30 mouse cellular contexts compared by ENCODE assay signal in genomic region chr14:33853499-33853898, GRCm38 (mm10).
"Had no signal": no experiment of that assay in that cellular context is flagged by ENCODE, and none has a peak within 500 bp of the region (broad histone marks: within the 10 kb centered on the region; RNA-seq: fewer than 3 reads in every experiment).

No protein-coding gene starts in this region.

- H3K36me3 ChIP-seq: limb, embryonic 12.5 days; liver, embryonic 12.5 days; liver, embryonic 13.5 days; liver, embryonic 15.5 days; lung, embryonic 15.5 days; midbrain, embryonic 10.5 days; midbrain, embryonic 12.5 days; midbrain, embryonic 13.5 days; midbrain, embryonic 15.5 days; neural tube, embryonic 12.5 days; neural tube, embryonic 13.5 days had no signal

- H3K4me1 ChIP-seq: liver, embryonic 12.5 days; liver, embryonic 13.5 days; liver, embryonic 15.5 days; lung, embryonic 15.5 days; megakaryocyte, embryonic 14.5 days; midbrain, embryonic 10.5 days; midbrain, embryonic 12.5 days; midbrain, embryonic 13.5 days; midbrain, embryonic 15.5 days; neural tube, embryonic 12.5 days; neural tube, embryonic 13.5 days had no signal

- H3K27ac ChIP-seq: left cerebral cortex, adult 2 months; limb, embryonic 12.5 days; liver, embryonic 12.5 days; liver, embryonic 13.5 days; liver, embryonic 14.5 days; liver, embryonic 15.5 days; lung, embryonic 15.5 days; macrophage; midbrain, embryonic 10.5 days; midbrain, embryonic 12.5 days; midbrain, embryonic 13.5 days; midbrain, embryonic 15.5 days; neural tube, embryonic 12.5 days; neural tube, embryonic 13.5 days had no signal

- H3K4me2 ChIP-seq: limb, embryonic 12.5 days; liver, embryonic 11.5 days; liver, embryonic 12.5 days; liver, embryonic 13.5 days; liver, embryonic 15.5 days; lung, embryonic 14.5 days; lung, embryonic 15.5 days; midbrain, embryonic 11.5 days; midbrain, embryonic 12.5 days; midbrain, embryonic 13.5 days; midbrain, embryonic 15.5 days; neural tube, embryonic 12.5 days; neural tube, embryonic 13.5 days had no signal

- H3K9me3 ChIP-seq: limb, embryonic 12.5 days; liver, embryonic 12.5 days; liver, embryonic 13.5 days; liver, embryonic 15.5 days; lung, embryonic 15.5 days; midbrain, embryonic 10.5 days; midbrain, embryonic 12.5 days; midbrain, embryonic 13.5 days; midbrain, embryonic 15.5 days; neural tube, embryonic 12.5 days; neural tube, embryonic 13.5 days had no signal

- ATAC-seq: liver, embryonic 12.5 days; liver, postnatal 0 days; lung, postnatal 0 days; midbrain, embryonic 13.5 days; midbrain, embryonic 15.5 days; midbrain, embryonic 16.5 days had no signal

- H3K27me3 ChIP-seq: limb, embryonic 12.5 days; liver, embryonic 12.5 days; liver, embryonic 13.5 days; liver, embryonic 15.5 days; lung, embryonic 15.5 days; megakaryocyte, embryonic 14.5 days; midbrain, embryonic 12.5 days; midbrain, embryonic 13.5 days; midbrain, embryonic 15.5 days; neural tube, embryonic 12.5 days; neural tube, embryonic 13.5 days had no signal

- H3K9ac ChIP-seq: limb, embryonic 12.5 days; liver, embryonic 12.5 days; liver, embryonic 13.5 days; liver, embryonic 14.5 days; liver, embryonic 15.5 days; liver, postnatal 0 days; lung, embryonic 14.5 days; lung, embryonic 15.5 days; midbrain, embryonic 12.5 days; midbrain, embryonic 13.5 days; midbrain, embryonic 15.5 days; neural tube, embryonic 12.5 days; neural tube, embryonic 13.5 days had no signal

- H3K4me3 ChIP-seq: left cerebral cortex, adult 2 months; limb, embryonic 12.5 days; liver, embryonic 12.5 days; liver, embryonic 13.5 days; liver, embryonic 15.5 days; lung, embryonic 15.5 days; megakaryocyte, embryonic 14.5 days; midbrain, embryonic 10.5 days; midbrain, embryonic 12.5 days; midbrain, embryonic 13.5 days; midbrain, embryonic 15.5 days; myocyte; neural tube, embryonic 12.5 days; neural tube, embryonic 13.5 days had no signal

- DNase-seq: left cerebral cortex, postnatal 4 days; liver; liver, embryonic 13.5 days; liver, postnatal 0 days; lung, adult 18-20 months; lung, adult 2 months; lung, embryonic 14.5 days; lung, postnatal 14 days; lung, postnatal 36 days; lung, postnatal 4 days; midbrain, embryonic 14.5 days had no signal
